Mouse (Mus musculus) neural tube, embryonic 14.5 days (tissue): ENCODE results near the gene Gna12. TPM values are rescaled to one million over a fixed set of nuclear protein-coding genes. Genes with fewer than 3 reads are reported as not detected.
A peak's percentile ranks its signal among the peaks of the same experiment; 100 is the strongest.

Experiments used
- ATAC-seq: fragments of 200-750 bp; cut with Nextera tagmentation; 2 replicates; pipeline ENCODE4 v1.8.0; 2017; ENCODE audit warnings: low read depth, mild to moderate bottlenecking, moderate TSS enrichment, moderate library complexity
- H3K27ac ChIP-seq: fragments of 300-500 bp; sonication (generic); 2 replicates; pipeline ENCODE4 v1.5.1; 2014; ENCODE audit warnings: low read depth, mild to moderate bottlenecking, control low read depth, low read length, moderate library complexity, mixed read lengths
- H3K27me3 ChIP-seq: fragments of 300-500 bp; sonication (generic); 2 replicates; pipeline ENCODE4 v1.6.1; 2014; ENCODE audit warnings: low read length; ENCODE audit not compliant: control insufficient read depth, insufficient read depth
- H3K36me3 ChIP-seq: fragments of 300-500 bp; sonication (generic); 2 replicates; pipeline ENCODE4 v1.6.1; 2014; ENCODE audit warnings: low read length, mixed read lengths; ENCODE audit not compliant: control insufficient read depth, insufficient read depth
- H3K4me1 ChIP-seq: fragments of 300-500 bp; sonication (generic); 2 replicates; pipeline ENCODE4 v1.6.1; 2014; ENCODE audit warnings: low read length; ENCODE audit not compliant: control insufficient read depth, insufficient read depth
- H3K4me2 ChIP-seq: fragments of 300-500 bp; sonication (generic); 2 replicates; pipeline ENCODE4 v1.6.1; 2014; ENCODE audit warnings: mild to moderate bottlenecking, low read depth, low read length, control low read depth
- H3K4me3 ChIP-seq: fragments of 300-500 bp; sonication (generic); 2 replicates; pipeline ENCODE4 v1.5.1; 2014; ENCODE audit warnings: low read depth, low read length, control low read depth, mixed read lengths
- H3K9ac ChIP-seq: fragments of 300-500 bp; sonication (generic); replicated peaks from 2 replicates; pipeline ENCODE4 v1.6.1; 2014; ENCODE audit warnings: low read depth, mild to moderate bottlenecking, control low read depth, low read length, mixed read lengths
- H3K9me3 ChIP-seq: fragments of 300-500 bp; sonication (generic); 2 replicates; pipeline ENCODE4 v1.6.1; 2016; ENCODE audit warnings: low read length; ENCODE audit not compliant: control insufficient read depth
- WGBS: fragments of 180-500 bp; shearing (Covaris S2); extraction: QIAGEN DNeasy Blood & Tissue Kit; methylation state at CpG from one replicate; pipeline ENCODE4 v1.1.7; 2014; 5-methylcytosine and 5-hydroxymethylcytosine counted together
- polyA plus RNA-seq: library from polyadenylated mRNA; unstranded; fragments of >200 nt; fragmentation: Nextera tagmentation; extraction: Ambion mirVana; gene quantifications from 2 replicates; pipeline ENCODE4 v1.2.1, GENCODE M21; 2014

Gene Gna12
- polyA plus RNA-seq, 1 experiment from 2014 or later, result 17.0 TPM

- Histone ChIP-seq H3K9me3 (no peaks in the 10 kb centered on the region), H3K36me3 (peaks cover 24% of the 10 kb centered on the region), H3K27ac (no peak overlapping the region), H3K4me2 (no peak overlapping the region), H3K4me1 (no peaks in the 10 kb centered on the region), H3K4me3 (no peak overlapping the region), H3K9ac (no peak overlapping the region), H3K27me3 (no peaks in the 10 kb centered on the region)
- WGBS, result 92% methylated on average over 8 of the region's 8 CpGs
- ATAC-seq, result no peak
These were observed 48.2 kb downstream of the Gna12 start for GRCm38 (mm10) chr5:140781886-140782572.

- Histone ChIP-seq H3K9ac (no peak overlapping the region), H3K4me3 (no peak overlapping the region), H3K27me3 (no peaks in the 10 kb centered on the region), H3K27ac (no peak overlapping the region), H3K4me2 (no peak overlapping the region), H3K9me3 (no peaks in the 10 kb centered on the region), H3K4me1 (no peaks in the 10 kb centered on the region), H3K36me3 (peaks cover 24% of the 10 kb centered on the region)
- no peak for ATAC-seq
- WGBS, result 93% methylated on average over 5 of the region's 5 CpGs
These were observed 49.1 kb downstream of the Gna12 start for GRCm38 (mm10) chr5:140781122-140781521.

- no peak for ATAC-seq
These were observed 53.3 kb downstream of the Gna12 start for GRCm38 (mm10) chr5:140776968-140777367.

GRCm38 (mm10) chr5:140775111-140775510 lies 55.1 kb downstream of the Gna12 start:
- Histone ChIP-seq H3K4me2 (no peak overlapping the region), H3K27ac (no peak overlapping the region), H3K27me3 (no peaks in the 10 kb centered on the region), H3K9me3 (no peaks in the 10 kb centered on the region), H3K36me3 (no peaks in the 10 kb centered on the region), H3K4me1 (peaks cover 6% of the 10 kb centered on the region), H3K4me3 (no peak overlapping the region), H3K9ac (no peak overlapping the region)
- WGBS, result 92% methylated on average over 4 of the region's 4 CpGs
- no peak for ATAC-seq

More at GRCm38 (mm10) chr5:140776968-140777367, 53.3 kb downstream of the Gna12 start:
- Histone ChIP-seq H3K4me2 (no peak overlapping the region), H3K9me3 (no peaks in the 10 kb centered on the region), H3K27ac (no peak overlapping the region), H3K36me3 (peaks cover 10% of the 10 kb centered on the region; the same call in 1 of the 2 replicates), H3K4me3 (no peak overlapping the region), H3K9ac (no peak overlapping the region), H3K27me3 (no peaks in the 10 kb centered on the region), H3K4me1 (no peaks in the 10 kb centered on the region)
- WGBS, result 82% methylated on average over 9 of the region's 9 CpGs

GRCm38 (mm10) chr5:140772158-140772557 lies 58.1 kb downstream of the Gna12 start:
- Histone ChIP-seq H3K36me3 (no peaks in the 10 kb centered on the region), H3K9me3 (no peaks in the 10 kb centered on the region), H3K27ac (peak overlapping the region; percentile 72; the same call in 1 of the 2 replicates), H3K9ac (no peak overlapping the region), H3K27me3 (no peaks in the 10 kb centered on the region), H3K4me3 (no peak overlapping the region), H3K4me1 (peaks cover 19% of the 10 kb centered on the region), H3K4me2 (no peak overlapping the region)
- no peak for ATAC-seq
- WGBS, result 78% methylated on average over 7 of the region's 7 CpGs

GRCm38 (mm10) chr5:140771612-140772011 lies 58.6 kb downstream of the Gna12 start:
- Histone ChIP-seq H3K9me3 (no peaks in the 10 kb centered on the region), H3K36me3 (no peaks in the 10 kb centered on the region), H3K4me2 (no peak overlapping the region), H3K27me3 (no peaks in the 10 kb centered on the region), H3K4me1 (peaks cover 19% of the 10 kb centered on the region), H3K9ac (0 out of 2 replicates have a peak overlapping the region, but pooled peaks have one; percentile 21), H3K27ac (peak overlapping the region; percentile 72), H3K4me3 (no peak overlapping the region)
- WGBS, result 51% methylated on average over 6 of the region's 6 CpGs
- ATAC-seq, result no peak

GRCm38 (mm10) chr5:140768333-140768732 lies 61.9 kb downstream of the Gna12 start:
- Histone ChIP-seq H3K27ac (peak overlapping the region; percentile 86), H3K36me3 (no peaks in the 10 kb centered on the region), H3K9ac (0 out of 2 replicates have a peak overlapping the region, but pooled peaks have one; percentile 22), H3K4me1 (peaks cover 19% of the 10 kb centered on the region), H3K4me3 (no peak overlapping the region), H3K4me2 (no peak overlapping the region), H3K9me3 (no peaks in the 10 kb centered on the region), H3K27me3 (no peaks in the 10 kb centered on the region)
- no peak for ATAC-seq
- WGBS, result 57% methylated on average over 5 of the region's 5 CpGs

GRCm38 (mm10) chr5:140767704-140768141 lies 62.5 kb downstream of the Gna12 start:
- peak; percentile 68; the same call in 1 of the 2 replicates for ATAC-seq
- Histone ChIP-seq H3K4me2 (no peak overlapping the region), H3K9ac (0 out of 2 replicates have a peak overlapping the region, but pooled peaks have one; percentile 22), H3K27ac (peak overlapping the region; percentile 86), H3K4me1 (peaks cover 19% of the 10 kb centered on the region), H3K4me3 (no peak overlapping the region), H3K36me3 (no peaks in the 10 kb centered on the region), H3K27me3 (no peaks in the 10 kb centered on the region), H3K9me3 (no peaks in the 10 kb centered on the region)
- 6% methylated on average over 9 of the region's 9 CpGs for WGBS

GRCm38 (mm10) chr5:140766566-140766965 lies 63.7 kb downstream of the Gna12 start:
- H3K9ac ChIP-seq, result no peak overlapping the region
- 87% methylated on average over 4 of the region's 4 CpGs for WGBS
- no peak overlapping the region for H3K4me3 ChIP-seq
- H3K9me3 ChIP-seq, result no peaks in the 10 kb centered on the region
- peaks cover 16% of the 10 kb centered on the region for H3K4me1 ChIP-seq
- H3K27ac ChIP-seq, result no peak overlapping the region
- no peak for ATAC-seq
- H3K27me3 ChIP-seq, result no peaks in the 10 kb centered on the region
- H3K4me2 ChIP-seq, result no peak overlapping the region
- H3K36me3 ChIP-seq, result no peaks in the 10 kb centered on the region
